Mouse (Mus musculus) forebrain, embryonic 11.5 days (tissue): ENCODE measurements around the gene Mpv17. TPM values are rescaled to one million over a fixed set of nuclear protein-coding genes. Genes with fewer than 3 reads are reported as not detected.
A peak's percentile ranks its signal among the peaks of the same experiment; 100 is the strongest.

Source experiments
- ATAC-seq: fragments of 200-750 bp; cut with Nextera tagmentation; replicated peaks from 2 replicates; pipeline ENCODE4 v1.8.0; 2017; ENCODE audit warnings: moderate TSS enrichment; ENCODE audit not compliant: low FRiP score
- DNase-seq: peaks from one replicate; pipeline ENCODE4 v3.0.0-alpha.2; 2017; ENCODE audit warnings: low spot score
- H3K27ac ChIP-seq: fragments of 300-500 bp; sonication (generic); 2 replicates; pipeline ENCODE4 v1.5.1; 2014; ENCODE audit warnings: low read depth, low read length
- H3K27me3 ChIP-seq: fragments of 300-500 bp; sonication (generic); 2 replicates; pipeline ENCODE4 v1.6.1; 2014; ENCODE audit warnings: mild to moderate bottlenecking, low read length, mixed read lengths; ENCODE audit not compliant: control insufficient read depth, insufficient read depth
- H3K36me3 ChIP-seq: fragments of 300-500 bp; sonication (generic); 2 replicates; pipeline ENCODE4 v1.6.1; 2014; ENCODE audit warnings: mild to moderate bottlenecking, low read length, moderate library complexity, mixed read lengths; ENCODE audit not compliant: control insufficient read depth, insufficient read depth
- H3K4me1 ChIP-seq: fragments of 300-500 bp; sonication (generic); replicated peaks from 2 replicates; pipeline ENCODE4 v1.6.1; 2014; ENCODE audit warnings: low read length, mixed read lengths; ENCODE audit not compliant: control insufficient read depth, insufficient read depth
- H3K4me2 ChIP-seq: fragments of 300-500 bp; sonication (generic); 2 replicates; pipeline ENCODE4 v1.6.1; 2014; ENCODE audit warnings: low read depth, mild to moderate bottlenecking, low read length, moderate library complexity, mixed read lengths; ENCODE audit not compliant: severe bottlenecking
- H3K4me3 ChIP-seq: fragments of 300-500 bp; sonication (generic); 2 replicates; pipeline ENCODE4 v1.5.1; 2014; ENCODE audit warnings: low read depth, low read length
- H3K9ac ChIP-seq: fragments of 300-500 bp; sonication (generic); 2 replicates; pipeline ENCODE4 v1.6.1; 2014; ENCODE audit warnings: low read length
- H3K9me3 ChIP-seq: fragments of 300-500 bp; sonication (generic); 2 replicates; pipeline ENCODE4 v1.6.1; 2016; ENCODE audit warnings: low read length, mixed read lengths; ENCODE audit not compliant: control insufficient read depth
- WGBS: fragments of 180-500 bp; shearing (Covaris S2); extraction: QIAGEN DNeasy Blood & Tissue Kit; methylation state at CpG from one replicate; pipeline ENCODE4 v1.1.7; 2014; 5-methylcytosine and 5-hydroxymethylcytosine counted together
- polyA plus RNA-seq: library from polyadenylated mRNA; unstranded; fragments of >200 nt; fragmentation: Nextera tagmentation; extraction: Ambion mirVana; gene quantifications from 2 replicates; pipeline ENCODE4 v1.2.1, GENCODE M21; 2014

Mpv17 gene
- polyA plus RNA-seq, 1 experiment from 2014 or later, result 56.3 TPM

DNA sequence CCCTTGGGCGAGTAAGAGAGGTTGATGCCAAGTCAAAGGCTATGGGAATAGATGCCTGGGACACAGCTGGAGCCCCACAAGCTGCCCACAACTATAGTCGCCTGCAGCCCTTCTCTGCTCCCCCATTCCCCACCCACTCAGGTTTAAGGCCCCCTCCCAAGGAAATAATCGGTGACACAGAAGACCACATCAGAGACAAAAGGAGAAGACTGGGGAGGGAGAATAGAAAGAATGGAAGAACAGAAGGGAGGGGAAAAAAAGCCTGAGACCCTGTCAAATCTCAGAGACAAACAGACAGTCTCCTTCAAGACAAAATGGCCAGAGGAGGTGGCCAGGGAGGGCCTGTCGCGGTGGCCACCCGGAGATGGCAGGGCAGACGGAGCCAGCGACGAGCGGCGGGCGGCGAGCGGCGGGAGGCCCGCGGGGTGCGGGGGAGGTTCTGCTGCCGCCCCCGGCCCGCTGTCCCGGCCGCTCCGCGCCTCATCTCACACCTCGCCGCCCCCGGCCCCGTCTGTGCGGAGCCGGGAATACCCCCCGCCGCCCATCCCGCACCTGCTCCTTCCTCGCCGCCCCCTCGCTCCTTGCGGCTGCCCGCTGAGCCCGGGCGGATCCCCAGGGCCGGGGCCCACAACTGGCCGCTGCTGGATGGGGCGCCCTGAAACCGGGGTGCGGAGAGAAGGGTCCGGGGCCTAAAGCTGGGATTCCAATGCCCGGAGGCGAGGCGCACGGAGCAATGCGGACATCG is 61.6 kb downstream of the Mpv17 start:
- no peak for ATAC-seq
- WGBS, result 3% methylated on average over 26 of the region's 53 CpGs

More for the DNA sequence above, 61.6 kb downstream of the Mpv17 start:
- peaks cover 19% of the 10 kb centered on the region for H3K4me1 ChIP-seq
- no peak for DNase-seq
- H3K9ac ChIP-seq, result peak overlapping the region; percentile 29; the same call in 1 of the 2 replicates
- H3K36me3 ChIP-seq, result no peaks in the 10 kb centered on the region
- H3K27ac ChIP-seq, result no peak overlapping the region
- H3K4me3 ChIP-seq, result peak overlapping the region; percentile 36
- peaks cover 70% of the 10 kb centered on the region for H3K27me3 ChIP-seq
- H3K9me3 ChIP-seq, result no peaks in the 10 kb centered on the region
- H3K4me2 ChIP-seq, result peak overlapping the region; percentile 61

Other genes starting within 250 kb of the Mpv17 start
- 339 and 356 TPM in 2 replicates for gene Ost4, start 246.5 kb downstream of the Mpv17 start, polyA plus RNA-seq
- 44.6 and 44.7 TPM in 2 replicates for gene Emilin1, start 240.8 kb downstream of the Mpv17 start, polyA plus RNA-seq
- gene Khk, start 232.8 kb downstream of the Mpv17 start, polyA plus RNA-seq, result 6.9 and 7.1 TPM in 2 replicates
- gene Cgref1, start 208.7 kb downstream of the Mpv17 start, polyA plus RNA-seq, result 6.4 and 6.8 TPM in 2 replicates
- 106 and 114 TPM in 2 replicates for gene Preb, start 193.9 kb downstream of the Mpv17 start, polyA plus RNA-seq
- not detected in 2 replicates for gene Tcf23, start 185.6 kb downstream of the Mpv17 start, polyA plus RNA-seq
- gene Atraid, start 105.9 kb downstream of the Mpv17 start, polyA plus RNA-seq, result 81.8 and 86.4 TPM in 2 replicates
- 10.8 and 10.9 TPM in 2 replicates for gene Slc5a6, start 105.3 kb downstream of the Mpv17 start, polyA plus RNA-seq
- gene Cad, start 99.5 kb downstream of the Mpv17 start, polyA plus RNA-seq, result 44.3 and 55.4 TPM in 2 replicates
- not detected in 2 replicates for gene Dnajc5g, start 48.0 kb downstream of the Mpv17 start, polyA plus RNA-seq
- 0.79 and 1.2 TPM in 2 replicates for gene Slc30a3, start 46.0 kb downstream of the Mpv17 start, polyA plus RNA-seq
- gene Trim54, start 37.5 kb downstream of the Mpv17 start, polyA plus RNA-seq, result not detected in 2 replicates
- not detected in 2 replicates for gene Ucn, start 15.4 kb downstream of the Mpv17 start, polyA plus RNA-seq
- gene Gm29609, start 25.7 kb upstream of the Mpv17 start, polyA plus RNA-seq, result 2.1 and 2.3 TPM in 2 replicates
- gene Gtf3c2, start 25.9 kb upstream of the Mpv17 start, polyA plus RNA-seq, result 101 and 109 TPM in 2 replicates
- 142 and 144 TPM in 2 replicates for gene Snx17, start 39.0 kb upstream of the Mpv17 start, polyA plus RNA-seq
- 68.8 and 83.8 TPM in 2 replicates for gene Eif2b4, start 39.2 kb upstream of the Mpv17 start, polyA plus RNA-seq
- gene Zfp513, start 48.1 kb upstream of the Mpv17 start, polyA plus RNA-seq, result 10.0 TPM in 2 replicates
- 177 and 193 TPM in 2 replicates for gene Ppm1g, start 66.4 kb upstream of the Mpv17 start, polyA plus RNA-seq
- 145 and 155 TPM in 2 replicates for gene Nrbp1, start 86.6 kb upstream of the Mpv17 start, polyA plus RNA-seq
- gene Gm9970, start 87.0 kb upstream of the Mpv17 start, polyA plus RNA-seq, result 0.92 TPM in 1 of 2 replicates, not detected in the other
- gene Krtcap3, start 97.4 kb upstream of the Mpv17 start, polyA plus RNA-seq, result 5.0 and 5.1 TPM in 2 replicates
- gene Ift172, start 136.9 kb upstream of the Mpv17 start, polyA plus RNA-seq, result 42.6 and 50.4 TPM in 2 replicates
- gene Fndc4, start 141.8 kb upstream of the Mpv17 start, polyA plus RNA-seq, result 58.4 and 62.8 TPM in 2 replicates
- 0.13 TPM in 1 of 2 replicates, not detected in the other for gene Gckr, start 143.2 kb upstream of the Mpv17 start, polyA plus RNA-seq